Mouse (Mus musculus) neural tube, embryonic 15.5 days (tissue): ENCODE results near the gene Phlda2. TPM values are rescaled to one million over a fixed set of nuclear protein-coding genes. Genes with fewer than 3 reads are reported as not detected.

Source experiments
- ATAC-seq: fragments of 200-750 bp; cut with Nextera tagmentation; 2 replicates; pipeline ENCODE4 v1.8.0; 2017; ENCODE audit warnings: mild to moderate bottlenecking, moderate TSS enrichment, moderate library complexity; ENCODE audit not compliant: low FRiP score
- H3K27ac ChIP-seq: fragments of 300-500 bp; sonication (generic); replicated peaks from 2 replicates; pipeline ENCODE4 v1.5.1; 2015; ENCODE audit warnings: mild to moderate bottlenecking, inconsistent platforms
- H3K27me3 ChIP-seq: fragments of 300-500 bp; sonication (generic); replicated peaks from 2 replicates; pipeline ENCODE4 v1.6.1; 2015; ENCODE audit warnings: inconsistent platforms
- H3K36me3 ChIP-seq: fragments of 300-500 bp; sonication (generic); 2 replicates; pipeline ENCODE4 v1.6.1; 2015; ENCODE audit warnings: inconsistent platforms
- H3K4me1 ChIP-seq: fragments of 300-500 bp; sonication (generic); 2 replicates; pipeline ENCODE4 v1.6.1; 2015; ENCODE audit warnings: inconsistent platforms
- H3K4me2 ChIP-seq: fragments of 300-500 bp; sonication (generic); 2 replicates; pipeline ENCODE4 v1.6.1; 2015; ENCODE audit warnings: inconsistent platforms, mild to moderate bottlenecking, moderate library complexity
- H3K4me3 ChIP-seq: fragments of 300-500 bp; sonication (generic); replicated peaks from 2 replicates; pipeline ENCODE4 v1.5.1; 2015; ENCODE audit warnings: mild to moderate bottlenecking, inconsistent platforms
- H3K9ac ChIP-seq: fragments of 300-500 bp; sonication (generic); replicated peaks from 2 replicates; pipeline ENCODE4 v1.6.1; 2015; ENCODE audit warnings: mild to moderate bottlenecking, inconsistent platforms
- H3K9me3 ChIP-seq: fragments of 300-500 bp; sonication (generic); replicated peaks from 2 replicates; pipeline ENCODE4 v1.6.1; 2016; ENCODE audit warnings: inconsistent platforms
- WGBS: fragments of 180-500 bp; shearing (Covaris S2); methylation state at CpG from one replicate; pipeline ENCODE4 v1.1.7; 2015; ENCODE audit warnings: mixed read lengths; 5-methylcytosine and 5-hydroxymethylcytosine counted together
- polyA plus RNA-seq: library from polyadenylated mRNA; unstranded; fragments of >200 nt; fragmentation: Nextera tagmentation; extraction: Ambion mirVana; gene quantifications from 2 replicates; pipeline ENCODE4 v1.2.1, GENCODE M21; 2015

Gene Phlda2
- polyA plus RNA-seq, 1 experiment from 2014 or later, result 1.0 TPM

GRCm38 (mm10) chr7:143475876-143476275 lies 27.1 kb downstream of the Phlda2 start:
- Histone ChIP-seq H3K9ac (no peak overlapping the region), H3K27ac (no peak overlapping the region), H3K27me3 (no peaks in the 10 kb centered on the region), H3K4me2 (no peak overlapping the region), H3K9me3 (no peaks in the 10 kb centered on the region), H3K4me1 (no peaks in the 10 kb centered on the region), H3K36me3 (no peaks in the 10 kb centered on the region), H3K4me3 (no peak overlapping the region)
- 83% methylated on average over 11 of the region's 11 CpGs for WGBS
- no peak for ATAC-seq

- Histone ChIP-seq H3K9ac (no peak overlapping the region), H3K27me3 (no peaks in the 10 kb centered on the region), H3K4me2 (no peak overlapping the region), H3K4me1 (peaks cover under 1% of the 10 kb centered on the region; the same call in 1 of the 2 replicates), H3K9me3 (no peaks in the 10 kb centered on the region), H3K36me3 (no peaks in the 10 kb centered on the region), H3K27ac (no peak overlapping the region), H3K4me3 (no peak overlapping the region)
- ATAC-seq, result no peak
- 32% methylated on average over 10 of the region's 10 CpGs for WGBS
Measured at GRCm38 (mm10) chr7:143474811-143475210, 28.1 kb downstream of the Phlda2 start.

DNA sequence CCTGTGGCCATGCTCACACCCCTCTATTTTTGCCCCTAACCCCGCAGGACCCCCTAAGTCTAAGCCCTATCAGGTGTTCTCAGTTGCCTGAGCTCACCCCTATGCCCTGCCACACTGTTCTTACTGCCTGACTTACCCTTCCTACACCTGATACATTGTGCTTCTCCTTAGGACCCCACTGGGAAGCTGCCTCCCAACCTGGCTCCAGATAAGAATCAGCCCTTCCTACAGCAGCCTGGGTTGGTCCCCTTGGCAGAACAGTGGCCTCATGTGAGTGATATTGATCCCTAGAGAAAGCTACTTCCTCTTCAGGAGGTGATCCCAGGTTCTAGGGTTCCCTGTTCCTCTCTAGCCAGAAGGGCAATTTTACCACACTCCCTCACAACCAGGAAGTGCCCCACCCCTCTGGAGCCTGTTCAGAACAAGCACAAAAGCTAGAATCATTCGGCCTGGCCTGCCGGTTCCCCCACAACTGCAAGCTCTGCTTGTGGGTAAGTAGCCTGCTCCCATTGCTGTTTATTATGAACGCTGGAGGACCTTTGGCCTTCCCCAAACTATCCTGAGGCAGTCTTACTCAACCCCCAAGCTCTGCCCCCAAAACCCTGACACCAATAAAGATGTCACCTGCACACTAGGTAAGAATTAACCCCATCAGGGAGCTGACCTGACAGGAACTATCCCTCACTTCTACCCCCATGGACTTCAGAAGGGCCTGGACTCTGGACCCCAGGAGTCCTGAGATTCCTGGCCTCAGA lies 29.4 kb downstream of the Phlda2 start, which contains the start of gene Slc22a18:
TSS of gene Slc22a18 (plus strand) at position 390 of the 755 bp plus-strand sequence.
- no peak for ATAC-seq
- Histone ChIP-seq H3K9ac (no peak within 1 kb of the TSS), H3K4me2 (no peak within 1 kb of the TSS), H3K27ac (no peak within 1 kb of the TSS), H3K36me3 (no peaks in the 10 kb centered on the region), H3K27me3 (no peaks in the 10 kb centered on the region), H3K9me3 (no peaks in the 10 kb centered on the region), H3K4me3 (no peak within 1 kb of the TSS), H3K4me1 (peaks cover 3% of the 10 kb centered on the region; the same call in 1 of the 2 replicates)
- 48% methylated on average over 4 of the region's 4 CpGs for WGBS

DNA sequence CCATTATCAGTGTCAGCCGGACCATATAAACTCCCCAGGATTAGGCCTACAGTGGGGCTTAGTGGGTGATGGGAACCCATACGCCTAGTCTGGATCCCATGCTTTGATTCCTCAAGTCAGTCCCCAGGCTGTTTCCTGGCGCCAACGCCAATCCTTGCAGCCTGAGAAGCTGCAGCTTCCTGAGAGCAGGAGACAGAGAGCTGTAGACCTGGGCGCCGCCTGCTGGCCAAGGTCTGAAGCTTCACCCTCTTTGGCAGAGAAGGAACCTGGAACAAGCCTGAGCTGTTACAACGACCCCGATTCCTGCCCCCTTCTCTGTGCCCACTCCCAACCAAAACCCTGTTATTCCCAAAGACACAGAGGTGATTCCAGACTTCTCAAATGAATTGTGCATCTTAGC lies 33.0 kb downstream of the Phlda2 start:
- peak; percentile 71; the same call in 1 of the 2 replicates for ATAC-seq

GRCm38 (mm10) chr7:143467714-143468113 lies 35.2 kb downstream of the Phlda2 start:
- 0 out of 2 replicates have a peak, but pooled peaks cover 3% of the 10 kb centered on the region for H3K27me3 ChIP-seq
- ATAC-seq, result no peak
- H3K9ac ChIP-seq, result no peak overlapping the region
- no peak overlapping the region for H3K4me3 ChIP-seq
- 13% methylated on average over 6 of the region's 6 CpGs for WGBS
- H3K4me2 ChIP-seq, result no peak overlapping the region
- H3K9me3 ChIP-seq, result no peaks in the 10 kb centered on the region
- H3K27ac ChIP-seq, result no peak overlapping the region
- H3K4me1 ChIP-seq, result peaks cover 23% of the 10 kb centered on the region
- H3K36me3 ChIP-seq, result no peaks in the 10 kb centered on the region

More for the DNA sequence above, 33.0 kb downstream of the Phlda2 start:
- H3K27me3 ChIP-seq, result no peaks in the 10 kb centered on the region
- H3K4me1 ChIP-seq, result peaks cover 10% of the 10 kb centered on the region
- 23% methylated on average over 8 of the region's 8 CpGs for WGBS
- H3K9ac ChIP-seq, result no peak overlapping the region
- H3K9me3 ChIP-seq, result no peaks in the 10 kb centered on the region
- H3K4me3 ChIP-seq, result no peak overlapping the region
- no peak overlapping the region for H3K4me2 ChIP-seq
- H3K36me3 ChIP-seq, result no peaks in the 10 kb centered on the region
- H3K27ac ChIP-seq, result no peak overlapping the region

- no peak overlapping the region for H3K9ac ChIP-seq
- H3K4me2 ChIP-seq, result no peak overlapping the region
- no peaks in the 10 kb centered on the region for H3K9me3 ChIP-seq
- 34% methylated on average over 14 of the region's 14 CpGs for WGBS
- H3K27ac ChIP-seq, result no peak overlapping the region
- no peak overlapping the region for H3K4me3 ChIP-seq
- H3K27me3 ChIP-seq, result 0 out of 2 replicates have a peak, but pooled peaks cover 3% of the 10 kb centered on the region
- no peaks in the 10 kb centered on the region for H3K36me3 ChIP-seq
- H3K4me1 ChIP-seq, result peaks cover 32% of the 10 kb centered on the region
- ATAC-seq, result 0 out of 2 replicates have a peak, but pooled peaks have one; percentile 10
Measured at GRCm38 (mm10) chr7:143466099-143466677, 36.8 kb downstream of the Phlda2 start.

DNA sequence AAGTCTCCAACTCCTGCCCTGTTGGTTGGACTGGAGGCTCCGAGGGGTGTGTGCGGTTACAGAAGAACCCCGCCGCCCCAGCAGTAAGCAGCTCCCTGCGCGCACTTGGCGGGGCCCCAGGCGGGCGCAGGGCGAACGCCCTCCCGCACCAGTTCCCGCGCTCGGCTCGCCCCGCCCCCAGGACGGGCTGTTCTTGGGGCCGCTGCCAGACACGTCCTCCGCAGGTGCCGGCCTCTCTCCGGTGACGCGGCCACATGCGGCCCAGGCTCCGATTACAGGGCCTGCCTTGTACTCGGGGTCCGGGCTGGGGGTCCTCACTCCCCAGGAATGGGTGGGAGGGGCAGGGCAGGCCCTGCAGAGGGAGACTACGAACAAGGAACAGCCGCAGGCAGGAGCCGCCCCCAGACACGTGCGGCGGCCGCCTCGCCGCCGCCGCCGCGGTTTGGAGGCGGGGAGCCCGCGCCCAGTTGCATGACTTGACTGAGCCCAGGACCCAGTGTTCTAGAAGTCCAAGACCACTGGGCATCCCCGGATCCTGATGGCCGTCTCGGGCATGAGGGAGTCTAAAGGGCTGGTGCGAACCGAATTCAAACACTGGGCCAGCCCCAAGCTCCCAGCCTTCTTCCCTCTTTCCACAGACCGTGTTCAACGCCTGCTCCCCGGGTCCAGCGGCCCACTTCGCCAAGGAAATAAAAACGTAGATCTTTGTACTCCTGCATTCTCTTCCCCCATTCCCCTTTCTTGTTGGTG lies 38.0 kb downstream of the Phlda2 start:
- H3K9ac ChIP-seq, result peak overlapping the region; percentile 51
- 0 out of 2 replicates have a peak, but pooled peaks cover 3% of the 10 kb centered on the region for H3K9me3 ChIP-seq
- H3K4me3 ChIP-seq, result peak overlapping the region; percentile 37
- no peak for ATAC-seq
- 25% methylated on average over 54 of the region's 56 CpGs for WGBS
- no peak overlapping the region for H3K27ac ChIP-seq
- 0 out of 2 replicates have a peak, but pooled peaks cover 3% of the 10 kb centered on the region for H3K27me3 ChIP-seq
- peaks cover 32% of the 10 kb centered on the region for H3K4me1 ChIP-seq
- no peaks in the 10 kb centered on the region for H3K36me3 ChIP-seq
- peak overlapping the region; percentile 74 for H3K4me2 ChIP-seq

- Histone ChIP-seq H3K4me3 (no peak overlapping the region), H3K4me2 (0 out of 2 replicates have a peak overlapping the region, but pooled peaks have one; percentile 15), H3K27me3 (0 out of 2 replicates have a peak, but pooled peaks cover 3% of the 10 kb centered on the region), H3K9me3 (0 out of 2 replicates have a peak, but pooled peaks cover 3% of the 10 kb centered on the region), H3K9ac (no peak overlapping the region), H3K27ac (0 out of 2 replicates have a peak overlapping the region, but pooled peaks have one; percentile 23), H3K4me1 (peaks cover 32% of the 10 kb centered on the region), H3K36me3 (no peaks in the 10 kb centered on the region)
- ATAC-seq, result no peak
- WGBS, result 25% methylated on average over 11 of the region's 11 CpGs
Measured at GRCm38 (mm10) chr7:143463865-143464415, 39.0 kb downstream of the Phlda2 start.

DNA sequence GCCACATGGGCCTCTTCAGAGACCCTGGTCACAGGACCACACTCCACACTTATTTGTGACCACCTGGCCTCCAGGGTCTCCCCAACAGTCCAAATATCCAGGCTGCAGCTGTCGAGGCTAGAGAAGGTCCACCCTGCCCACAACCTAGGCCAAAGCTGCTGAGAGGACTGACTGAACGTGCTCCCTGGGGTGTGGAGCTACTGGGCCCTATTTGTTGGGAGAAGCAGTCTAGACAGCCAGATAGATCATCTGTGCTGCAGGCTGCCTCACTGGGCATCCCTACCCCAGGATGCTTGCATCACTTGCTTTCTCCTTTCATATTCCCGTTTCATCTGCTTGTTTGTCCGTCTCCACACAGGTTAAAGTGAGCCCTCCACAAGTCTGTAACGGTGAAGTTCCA lies 40.4 kb downstream of the Phlda2 start:
- Histone ChIP-seq H3K4me2 (no peak overlapping the region), H3K9ac (no peak overlapping the region), H3K9me3 (0 out of 2 replicates have a peak, but pooled peaks cover 3% of the 10 kb centered on the region), H3K27me3 (0 out of 2 replicates have a peak, but pooled peaks cover 3% of the 10 kb centered on the region), H3K36me3 (no peaks in the 10 kb centered on the region), H3K27ac (no peak overlapping the region), H3K4me3 (no peak overlapping the region), H3K4me1 (peaks cover 33% of the 10 kb centered on the region)
- 70% methylated on average over 5 of the region's 5 CpGs for WGBS
- no peak for ATAC-seq

DNA sequence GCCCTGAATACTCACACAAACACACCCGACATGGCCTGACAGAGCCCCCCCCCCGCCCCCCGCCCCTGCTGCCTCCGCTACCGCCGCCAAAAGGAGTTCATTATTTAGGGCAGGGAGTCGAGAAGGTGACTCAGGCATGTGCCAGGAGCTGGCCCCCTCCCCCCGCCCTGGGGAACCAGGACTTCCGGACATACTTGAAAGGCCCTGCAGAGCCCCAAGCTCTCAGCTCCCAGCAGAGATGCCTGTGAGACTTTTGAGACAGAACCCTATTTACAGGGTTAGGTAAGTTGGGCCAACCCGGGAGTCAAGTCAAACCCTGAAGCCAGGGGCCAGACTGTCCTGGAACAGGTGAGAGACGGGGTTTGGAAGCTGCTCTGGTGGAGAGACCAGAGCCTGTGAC lies 41.0 kb downstream of the Phlda2 start:
- Histone ChIP-seq H3K27ac (no peak overlapping the region), H3K9ac (no peak overlapping the region), H3K36me3 (no peaks in the 10 kb centered on the region), H3K4me2 (peak overlapping the region; percentile 61; the same call in 1 of the 2 replicates), H3K27me3 (0 out of 2 replicates have a peak, but pooled peaks cover 3% of the 10 kb centered on the region), H3K9me3 (0 out of 2 replicates have a peak, but pooled peaks cover 3% of the 10 kb centered on the region), H3K4me1 (peaks cover 33% of the 10 kb centered on the region), H3K4me3 (no peak overlapping the region)
- ATAC-seq, result no peak
- 42% methylated on average over 11 of the region's 11 CpGs for whole genome bisulfite sequencing
